Mouse (Mus musculus): ENCODE results near the gene Eif1ad. TPM values are rescaled to one million over a fixed set of nuclear protein-coding genes. Genes with fewer than 3 reads are reported as not detected.
A peak's percentile ranks its signal among the peaks of the same experiment; 100 is the strongest.

Eif1ad gene
- polyA plus RNA-seq, 1 experiment from 2014 or later = 49.1 TPM

DNA sequence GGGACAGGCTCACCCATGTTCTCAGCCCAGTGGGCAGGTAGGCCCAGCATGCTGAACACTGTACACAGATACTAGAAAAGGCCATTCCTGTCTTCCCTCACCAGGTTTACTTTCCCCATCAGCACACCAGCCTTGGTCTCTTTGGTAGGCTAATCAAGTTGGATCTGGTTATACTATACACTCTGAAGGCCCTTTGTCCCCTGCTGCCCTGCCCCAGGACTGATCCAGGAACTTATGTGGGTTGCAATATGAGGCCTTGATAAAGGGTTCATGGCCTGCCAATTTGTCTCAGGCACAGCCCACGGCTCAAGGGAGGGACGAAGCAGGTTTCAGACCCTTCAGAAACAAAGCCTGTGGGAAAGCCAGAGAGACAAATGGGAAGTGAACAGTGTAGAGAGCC lies 12.9 kb upstream of the Eif1ad start:
- TF ChIP-seq EP300 (optimal IDR thresholded peaks at IDR 0.05) (no peak), CTCF (IDR thresholded peaks at IDR 0.05; ENCODE audit: low read depth) (no peak)
- Histone ChIP-seq H3K27ac (replicated peaks) (no peak overlapping the region), H3K27me3 (ENCODE audit: control insufficient read depth, insufficient read depth, low read length) (no peaks in the 10 kb centered on the region), H3K9ac (ENCODE audit: low read length) (no peak overlapping the region), H3K4me2 (replicated peaks; ENCODE audit: low read depth) (no peak overlapping the region), H3K36me3 (ENCODE audit: control insufficient read depth, insufficient read depth, low read length) (no peaks in the 10 kb centered on the region), H3K9me3 (ENCODE audit: control insufficient read depth, low read length) (no peaks in the 10 kb centered on the region), H3K4me1 (replicated peaks; ENCODE audit: control insufficient read depth, insufficient read depth) (no peaks in the 10 kb centered on the region), H3K4me3 (ENCODE audit: low read depth, low read length) (no peak overlapping the region)
- DNase-seq (ENCODE audit: low spot score) (no peak), ATAC-seq (ENCODE audit: low FRiP score, low TSS enrichment) (peak; percentile 24; the same call in 1 of the 2 replicates)
- 60% methylated on average over 2 of the region's 2 CpGs for WGBS

DNA sequence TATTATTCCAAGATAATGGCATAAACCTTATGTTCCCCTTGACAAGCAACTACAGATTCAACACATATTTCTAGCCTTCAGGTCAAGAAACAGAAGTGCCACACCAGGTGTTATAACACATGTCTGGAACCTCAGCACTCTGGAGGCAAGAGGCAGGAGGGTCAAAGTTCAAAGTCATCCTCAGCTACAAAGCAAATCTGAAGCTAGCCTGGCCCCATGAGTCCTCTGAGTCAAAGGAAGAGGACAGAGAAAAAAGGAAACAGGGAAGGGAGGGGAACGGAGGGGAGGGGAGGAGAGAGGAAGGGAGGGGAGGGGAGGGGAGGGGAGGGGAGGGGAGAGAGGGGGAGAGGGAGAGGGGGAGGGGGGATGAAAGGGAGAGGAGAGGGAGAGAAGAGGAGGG lies 10.5 kb upstream of the Eif1ad start:
- H3K36me3 ChIP-seq (ENCODE audit: control insufficient read depth, insufficient read depth, low read length) = no peaks in the 10 kb centered on the region
- H3K4me1 ChIP-seq (replicated peaks; ENCODE audit: control insufficient read depth, insufficient read depth) = no peaks in the 10 kb centered on the region
- no peak overlapping the region for H3K4me3 ChIP-seq (ENCODE audit: low read depth, low read length)
- ATAC-seq (ENCODE audit: low FRiP score, low TSS enrichment) = no peak
- DNase-seq (ENCODE audit: low spot score) = no peak
- TF ChIP-seq CTCF (IDR thresholded peaks at IDR 0.05; ENCODE audit: low read depth) = no peak
- no peak for TF ChIP-seq EP300 (optimal IDR thresholded peaks at IDR 0.05)
- no peaks in the 10 kb centered on the region for H3K9me3 ChIP-seq (ENCODE audit: control insufficient read depth, low read length)
- H3K27me3 ChIP-seq (ENCODE audit: control insufficient read depth, insufficient read depth, low read length) = no peaks in the 10 kb centered on the region
- no peak overlapping the region for H3K27ac ChIP-seq (replicated peaks)
- WGBS = no CpG with 5 or more reads among the region's 1 CpGs
- no peak overlapping the region for H3K4me2 ChIP-seq (replicated peaks; ENCODE audit: low read depth)
- no peak overlapping the region for H3K9ac ChIP-seq (ENCODE audit: low read length)

DNA sequence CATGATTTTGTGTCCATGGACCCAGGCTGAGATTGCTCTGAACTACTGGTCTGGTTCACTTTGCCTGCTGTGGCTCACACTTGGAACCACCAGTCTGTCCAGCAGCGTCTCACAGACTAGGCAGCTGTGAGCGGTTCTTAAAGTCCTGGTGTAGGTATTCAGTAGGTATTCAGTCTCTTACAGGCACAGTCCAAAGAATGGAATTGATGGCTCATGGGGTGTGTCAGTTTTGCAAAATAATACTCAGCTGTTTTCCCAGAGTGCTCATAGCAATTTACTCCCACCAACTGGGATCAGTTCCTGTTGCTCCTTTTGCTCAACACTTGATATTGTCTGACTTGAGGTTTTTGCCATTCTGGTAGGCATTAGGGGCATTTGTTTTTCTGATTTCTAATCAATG lies 4.4 kb upstream of the Eif1ad start:
- H3K9me3 ChIP-seq (ENCODE audit: control insufficient read depth, low read length) = no peaks in the 10 kb centered on the region
- no peak overlapping the region for H3K4me3 ChIP-seq (ENCODE audit: low read depth, low read length)
- DNase-seq (ENCODE audit: low spot score) (no peak), ATAC-seq (ENCODE audit: low FRiP score, low TSS enrichment) (no peak)
- no peak overlapping the region for H3K9ac ChIP-seq (ENCODE audit: low read length)
- WGBS = 70% methylated on average over 2 of the region's 2 CpGs
- no peaks in the 10 kb centered on the region for H3K36me3 ChIP-seq (ENCODE audit: control insufficient read depth, insufficient read depth, low read length)
- no peaks in the 10 kb centered on the region for H3K27me3 ChIP-seq (ENCODE audit: control insufficient read depth, insufficient read depth, low read length)
- no peak overlapping the region for H3K27ac ChIP-seq (replicated peaks)
- H3K4me1 ChIP-seq (replicated peaks; ENCODE audit: control insufficient read depth, insufficient read depth) = 0 out of 2 replicates have a peak, but pooled peaks cover 3% of the 10 kb centered on the region
- H3K4me2 ChIP-seq (replicated peaks; ENCODE audit: low read depth) = no peak overlapping the region
- no peak for TF ChIP-seq EP300 (optimal IDR thresholded peaks at IDR 0.05)
- TF ChIP-seq CTCF (IDR thresholded peaks at IDR 0.05; ENCODE audit: low read depth) = no peak

DNA sequence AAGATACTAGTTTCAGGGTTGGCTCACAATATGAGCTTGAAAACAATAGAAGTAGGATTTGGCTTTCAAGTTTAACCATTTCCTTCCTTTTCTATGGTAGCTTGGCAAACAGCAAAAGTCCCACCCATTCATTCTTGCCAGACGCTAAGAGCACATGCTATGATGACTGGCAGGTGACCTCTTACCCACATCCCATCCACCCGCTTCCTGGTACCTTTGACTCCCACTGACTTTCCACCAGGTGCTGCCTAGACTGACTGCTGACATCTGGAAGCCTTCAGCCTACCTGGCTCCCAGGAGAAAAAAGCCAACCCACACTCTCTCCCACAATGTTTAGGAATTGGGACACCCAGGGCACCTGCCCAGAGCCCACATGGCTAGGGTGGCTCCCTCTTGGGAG lies 2.4 kb upstream of the Eif1ad start:
- TF ChIP-seq CTCF (IDR thresholded peaks at IDR 0.05; ENCODE audit: low read depth) (no peak), EP300 (optimal IDR thresholded peaks at IDR 0.05) (no peak)
- peak overlapping the region; percentile 59 for H3K27ac ChIP-seq (replicated peaks)
- 74% methylated on average over 2 of the region's 2 CpGs for WGBS

DNA sequence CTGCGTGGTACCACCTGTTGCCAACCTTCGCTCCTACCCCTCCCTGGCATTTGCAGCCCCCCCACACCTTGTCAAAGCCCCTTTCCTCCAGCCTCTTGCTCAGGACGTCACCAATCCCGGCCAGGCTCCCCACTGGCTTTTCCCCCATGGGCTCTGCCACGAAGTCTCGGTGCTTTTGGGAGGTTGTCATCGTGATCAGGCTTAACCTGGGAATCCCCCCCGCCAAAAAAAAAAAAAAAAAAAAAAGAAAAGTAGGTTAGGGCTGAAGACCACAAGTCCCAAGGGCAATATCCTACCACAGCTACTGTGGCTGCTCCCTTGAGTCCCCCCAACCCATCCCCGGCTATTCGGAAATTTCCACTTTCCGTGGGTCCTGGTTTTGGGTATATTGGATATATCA lies 790 bp upstream of the Eif1ad start:
- no peak for TF ChIP-seq EP300 (optimal IDR thresholded peaks at IDR 0.05)
- no peak for TF ChIP-seq CTCF (IDR thresholded peaks at IDR 0.05; ENCODE audit: low read depth)
- peaks cover 9% of the 10 kb centered on the region; the same call in 1 of the 2 replicates for H3K36me3 ChIP-seq (ENCODE audit: control insufficient read depth, insufficient read depth, low read length)
- WGBS = 24% methylated on average over 10 of the region's 11 CpGs
- peak overlapping the region; percentile 54 for H3K9ac ChIP-seq (ENCODE audit: low read length)
- peak overlapping the region; percentile 93 for H3K4me2 ChIP-seq (replicated peaks; ENCODE audit: low read depth)
- H3K4me3 ChIP-seq (ENCODE audit: low read depth, low read length) = peak overlapping the region; percentile 55
- no peaks in the 10 kb centered on the region for H3K27me3 ChIP-seq (ENCODE audit: control insufficient read depth, insufficient read depth, low read length)
- H3K27ac ChIP-seq (replicated peaks) = peak overlapping the region; percentile 96; the same call in 1 of the 2 replicates
- no peaks in the 10 kb centered on the region for H3K9me3 ChIP-seq (ENCODE audit: control insufficient read depth, low read length)
- no peak for DNase-seq (ENCODE audit: low spot score)
- no peak for ATAC-seq (ENCODE audit: low FRiP score, low TSS enrichment)
- H3K4me1 ChIP-seq (replicated peaks; ENCODE audit: control insufficient read depth, insufficient read depth) = peaks cover 6% of the 10 kb centered on the region; the same call in 1 of the 2 replicates

More for the DNA sequence above, 2.4 kb upstream of the Eif1ad start:
- no peak overlapping the region for H3K9ac ChIP-seq (ENCODE audit: low read length)
- ATAC-seq (ENCODE audit: low FRiP score, low TSS enrichment) (peak; percentile 67), DNase-seq (ENCODE audit: low spot score) (peak; percentile 71)
- peaks cover 3% of the 10 kb centered on the region; the same call in 1 of the 2 replicates for H3K36me3 ChIP-seq (ENCODE audit: control insufficient read depth, insufficient read depth, low read length)
- no peaks in the 10 kb centered on the region for H3K27me3 ChIP-seq (ENCODE audit: control insufficient read depth, insufficient read depth, low read length)
- no peak overlapping the region for H3K4me3 ChIP-seq (ENCODE audit: low read depth, low read length)
- H3K9me3 ChIP-seq (ENCODE audit: control insufficient read depth, low read length) = no peaks in the 10 kb centered on the region
- H3K4me2 ChIP-seq (replicated peaks; ENCODE audit: low read depth) = no peak overlapping the region
- peaks cover 6% of the 10 kb centered on the region; the same call in 1 of the 2 replicates for H3K4me1 ChIP-seq (replicated peaks; ENCODE audit: control insufficient read depth, insufficient read depth)

DNA sequence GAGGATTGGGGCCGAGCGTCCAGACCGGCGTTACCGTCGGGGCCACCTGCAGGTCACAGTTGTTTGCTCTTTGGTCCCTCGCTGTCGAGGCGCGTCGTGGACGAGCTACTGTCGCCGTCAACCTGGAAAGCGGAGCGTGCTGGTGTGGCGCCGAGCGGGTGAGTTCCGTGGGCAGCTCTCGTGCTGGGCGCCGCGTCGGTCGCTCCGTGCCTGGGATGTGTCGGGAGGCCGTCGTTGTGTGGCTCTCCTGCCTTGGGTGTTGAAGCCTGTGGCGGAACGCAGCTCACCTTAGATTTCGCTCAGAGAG lies 465 bp downstream of the Eif1ad start, which contains the start of gene Banf1:
Gene Banf1, minus strand, starts transcription at position 116 of the 307 bp plus-strand sequence.
- H3K27ac ChIP-seq (replicated peaks) = peak within 1 kb of the TSS; percentile 96
- H3K9ac ChIP-seq (ENCODE audit: low read length) = peak within 1 kb of the TSS; percentile 54
- H3K4me1 ChIP-seq (replicated peaks; ENCODE audit: control insufficient read depth, insufficient read depth) = peaks cover 6% of the 10 kb centered on the region; the same call in 1 of the 2 replicates
- TF ChIP-seq EP300 (optimal IDR thresholded peaks at IDR 0.05) (no peak), CTCF (IDR thresholded peaks at IDR 0.05; ENCODE audit: low read depth) (no peak)
- peaks cover 15% of the 10 kb centered on the region; the same call in 1 of the 2 replicates for H3K36me3 ChIP-seq (ENCODE audit: control insufficient read depth, insufficient read depth, low read length)
- peak within 1 kb of the TSS; percentile 55 for H3K4me3 ChIP-seq (ENCODE audit: low read depth, low read length)
- DNase-seq (ENCODE audit: low spot score) = no peak
- no peaks in the 10 kb centered on the region for H3K9me3 ChIP-seq (ENCODE audit: control insufficient read depth, low read length)
- H3K4me2 ChIP-seq (replicated peaks; ENCODE audit: low read depth) = peak within 1 kb of the TSS; percentile 93
- no peak for ATAC-seq (ENCODE audit: low FRiP score, low TSS enrichment)
- WGBS = under 1% methylated on average over 31 of the region's 33 CpGs
- no peaks in the 10 kb centered on the region for H3K27me3 ChIP-seq (ENCODE audit: control insufficient read depth, insufficient read depth, low read length)
